In the genomic region with DNA sequence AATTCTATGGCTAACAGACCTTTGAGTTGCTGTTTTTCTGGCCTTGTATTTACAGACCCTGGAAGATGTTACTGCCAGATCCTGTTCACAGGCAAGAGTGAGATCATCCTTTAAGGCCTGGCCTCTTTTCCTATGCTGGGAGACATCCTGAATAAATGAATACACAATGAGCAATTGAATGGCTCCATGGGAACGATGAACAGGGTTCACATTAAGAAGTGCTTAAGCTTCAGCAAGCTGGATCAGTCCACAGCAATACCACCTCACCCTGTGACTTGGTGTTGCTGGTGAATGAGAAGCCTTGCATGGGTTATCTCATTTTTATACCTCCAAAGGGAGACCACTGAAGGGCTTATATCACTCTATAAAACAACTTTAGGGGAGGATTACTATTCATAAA, we compare ENCODE assay signal across 16 mouse cellular contexts.
A peak's percentile ranks its signal among the peaks of the same experiment; 100 is the strongest.
DNase-seq lines count a peak whose midpoint lies in the region; ATAC-seq and TF ChIP-seq lines count a peak whose summit lies in the region.
"Had no signal": no experiment of that assay in that cellular context is flagged by ENCODE, and none has a peak within 500 bp of the region (broad histone marks: within the 10 kb centered on the region; RNA-seq: fewer than 3 reads in every experiment).

No protein-coding gene starts in this region.

- TF ChIP-seq POLR2A in brain, embryonic 14.5 days (IDR thresholded peaks at IDR 0.05; ENCODE audit: borderline replicate concordance, extremely low read depth, insufficient read depth, insufficient read length, poor library complexity, severe bottlenecking): no peak

- no peak overlapping the region for H3K4me3 ChIP-seq in forebrain, embryonic 12.5 days (replicated peaks)
- no peak overlapping the region for H3K4me3 ChIP-seq in hindbrain, embryonic 16.5 days (ENCODE audit: low read length)
- no peak overlapping the region for H3K4me3 ChIP-seq in midbrain, postnatal 0 days (ENCODE audit: low read depth, low read length)
- no peak overlapping the region for H3K4me3 ChIP-seq in intestine, embryonic 16.5 days (ENCODE audit: low read length)
- H3K4me3 ChIP-seq: heart, embryonic 12.5 days; liver, embryonic 13.5 days had no signal

- no peaks in the 10 kb centered on the region for H3K4me1 ChIP-seq in forebrain, embryonic 12.5 days
- no peaks in the 10 kb centered on the region; the same call in 1 of the 2 replicates for H3K4me1 ChIP-seq in hindbrain, embryonic 16.5 days (ENCODE audit: control insufficient read depth, insufficient read depth, low read depth, low read length)
- no peaks in the 10 kb centered on the region for H3K4me1 ChIP-seq in midbrain, postnatal 0 days (ENCODE audit: insufficient read depth, low read length)
- no peaks in the 10 kb centered on the region for H3K4me1 ChIP-seq in intestine, embryonic 16.5 days (ENCODE audit: control insufficient read depth, insufficient read depth, low read length)
- H3K4me1 ChIP-seq: heart, embryonic 12.5 days; liver, embryonic 13.5 days had no signal

- H3K27ac ChIP-seq in forebrain, embryonic 12.5 days: no peak overlapping the region
- no peak overlapping the region for H3K27ac ChIP-seq in hindbrain, embryonic 16.5 days (ENCODE audit: low read depth, low read length)
- H3K27ac ChIP-seq in midbrain, postnatal 0 days (ENCODE audit: low read depth, low read length): peak overlapping the region; percentile 33; the same call in 1 of the 2 replicates
- no peak overlapping the region for H3K27ac ChIP-seq in intestine, embryonic 16.5 days (ENCODE audit: low read length)
- H3K27ac ChIP-seq: liver, embryonic 13.5 days had no signal

- WGBS in forebrain, embryonic 12.5 days: 27% methylated on average over 1 of the region's 1 CpGs
- WGBS in hindbrain, embryonic 16.5 days: 22% methylated on average over 1 of the region's 1 CpGs
- WGBS in midbrain, postnatal 0 days: 10% methylated on average over 1 of the region's 1 CpGs
- 40% methylated on average over 1 of the region's 1 CpGs for WGBS in intestine, embryonic 16.5 days

- no peaks in the 10 kb centered on the region for H3K27me3 ChIP-seq in forebrain, embryonic 12.5 days
- no peaks in the 10 kb centered on the region for H3K27me3 ChIP-seq in hindbrain, embryonic 16.5 days (replicated peaks; ENCODE audit: control insufficient read depth, insufficient read depth, low read length)
- H3K27me3 ChIP-seq in midbrain, postnatal 0 days (ENCODE audit: insufficient read depth, low read length): no peaks in the 10 kb centered on the region
- no peaks in the 10 kb centered on the region for H3K27me3 ChIP-seq in intestine, embryonic 16.5 days (replicated peaks; ENCODE audit: control insufficient read depth, insufficient read depth, low read length)
- H3K27me3 ChIP-seq: heart, embryonic 12.5 days; liver, embryonic 13.5 days had no signal

- H3K4me2 ChIP-seq in forebrain, embryonic 12.5 days: no peak overlapping the region
- no peak overlapping the region for H3K4me2 ChIP-seq in hindbrain, embryonic 16.5 days (ENCODE audit: low read length)
- no peak overlapping the region for H3K4me2 ChIP-seq in midbrain, postnatal 0 days (ENCODE audit: low read depth, low read length, poor library complexity, severe bottlenecking)
- no peak overlapping the region for H3K4me2 ChIP-seq in intestine, embryonic 16.5 days (ENCODE audit: low read depth, low read length)
- H3K4me2 ChIP-seq: heart, embryonic 12.5 days; liver, embryonic 13.5 days had no signal

- no peaks in the 10 kb centered on the region for H3K36me3 ChIP-seq in forebrain, embryonic 12.5 days (replicated peaks)
- no peaks in the 10 kb centered on the region for H3K36me3 ChIP-seq in hindbrain, embryonic 16.5 days (ENCODE audit: control insufficient read depth, insufficient read depth, low read length)
- no peaks in the 10 kb centered on the region for H3K36me3 ChIP-seq in midbrain, postnatal 0 days (ENCODE audit: insufficient read depth, low read length)
- no peaks in the 10 kb centered on the region for H3K36me3 ChIP-seq in intestine, embryonic 16.5 days (ENCODE audit: control insufficient read depth, insufficient read depth, low read length)
- H3K36me3 ChIP-seq: heart, embryonic 12.5 days; liver, embryonic 13.5 days had no signal

- peak; percentile 75 for DNase-seq in brain, embryonic 14.5 days (ENCODE audit: low read depth)
- peak; percentile 64 for DNase-seq in midbrain, postnatal 0 days (ENCODE audit: low spot score)
- no peak for DNase-seq in frontal cortex, postnatal 25 days (ENCODE audit: low spot score in 2 of 2)
- no peak for DNase-seq in gastrocnemius, postnatal 4 days (ENCODE audit: low spot score in 2 of 2)
- DNase-seq: cerebellum, adult 9-10 months; gastrocnemius, postnatal 14 days; liver, embryonic 13.5 days; lung, postnatal 14 days; right cerebral cortex, postnatal 25 days; thymus, adult 2 months had no signal

- no peak overlapping the region for H3K9ac ChIP-seq in forebrain, embryonic 12.5 days
- H3K9ac ChIP-seq in hindbrain, embryonic 16.5 days (ENCODE audit: low read depth, low read length): no peak overlapping the region
- H3K9ac ChIP-seq in midbrain, postnatal 0 days (replicated peaks; ENCODE audit: low read length, poor library complexity, severe bottlenecking): no peak overlapping the region
- H3K9ac ChIP-seq in intestine, embryonic 16.5 days (ENCODE audit: low read depth, low read length): no peak overlapping the region
- H3K9ac ChIP-seq: heart, embryonic 12.5 days; liver, embryonic 13.5 days had no signal

- peak; percentile 44; the same call in 1 of the 2 replicates for ATAC-seq in forebrain, embryonic 12.5 days (ENCODE audit: low FRiP score)
- peak; percentile 87 for ATAC-seq in hindbrain, embryonic 16.5 days
- peak; percentile 56; the same call in 1 of the 2 replicates for ATAC-seq in midbrain, postnatal 0 days (ENCODE audit: low FRiP score)
- ATAC-seq in intestine, embryonic 16.5 days: no peak
- ATAC-seq: activated CD4-positive, CD25-positive, alpha-beta regulatory T cell, adult 4 months; CD4-positive, CD25-positive, alpha-beta regulatory T cell, adult 4 months had no signal

- no peaks in the 10 kb centered on the region for H3K9me3 ChIP-seq in forebrain, embryonic 12.5 days
- H3K9me3 ChIP-seq in hindbrain, embryonic 16.5 days (ENCODE audit: control insufficient read depth, low read length): no peaks in the 10 kb centered on the region
- H3K9me3 ChIP-seq in midbrain, postnatal 0 days (ENCODE audit: low read length): no peaks in the 10 kb centered on the region
- H3K9me3 ChIP-seq in intestine, embryonic 16.5 days (ENCODE audit: control insufficient read depth, low read length): no peaks in the 10 kb centered on the region
- H3K9me3 ChIP-seq: heart, embryonic 12.5 days; liver, embryonic 13.5 days had no signal

- no peak for TF ChIP-seq CTCF in brain, embryonic 14.5 days (IDR thresholded peaks at IDR 0.05; ENCODE audit: borderline replicate concordance, extremely low read depth, insufficient read depth, insufficient read length)
- TF ChIP-seq CTCF in midbrain, postnatal 0 days (IDR thresholded peaks at IDR 0.05): no peak

Comparison
In these comparisons a context has a peak if more than half of its experiments do, and no peak if none do; other contexts are left out.
1. DNase-seq: peak in brain, embryonic 14.5 days (single experiment) and midbrain, postnatal 0 days (single experiment); none in frontal cortex, postnatal 25 days (0 of 2) and gastrocnemius, postnatal 4 days (0 of 2).